Mouse (Mus musculus): ENCODE results near the gene Ulk4.

Gene Ulk4

DNA sequence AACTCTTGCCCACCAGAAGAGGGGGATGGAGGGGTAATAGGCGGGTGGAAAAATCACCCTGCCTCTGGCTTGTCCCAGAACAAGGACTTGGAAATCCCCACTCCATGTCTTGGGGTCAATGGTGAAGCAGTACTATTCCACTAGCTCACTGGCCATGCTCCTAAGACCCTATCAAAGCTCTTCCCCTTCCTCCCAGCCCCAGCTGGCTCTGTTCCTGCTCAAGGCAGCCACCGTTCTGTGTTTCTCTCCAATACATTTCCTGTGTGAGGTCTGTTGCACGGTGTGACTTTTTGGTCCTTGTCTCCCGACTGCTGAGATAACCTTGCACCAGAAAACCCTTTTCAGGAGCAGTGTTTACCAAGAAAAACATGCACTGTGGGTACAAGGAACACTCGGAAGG, 155.0 kb downstream of the Ulk4 start:
- peaks cover 7% of the 10 kb centered on the region; the same call in 1 of the 2 replicates for H3K4me1 ChIP-seq (replicated peaks; ENCODE audit: low read depth, low read length)
- H3K27me3 ChIP-seq (ENCODE audit: insufficient read depth, low read length), result no peaks in the 10 kb centered on the region
- TF ChIP-seq NANOG (IDR thresholded peaks at IDR 0.05; ENCODE audit: borderline replicate concordance, low read length), result no peak
- TF ChIP-seq CTCF (conservative IDR thresholded peaks at IDR 0.05; ENCODE audit: low read length), result no peak
- TF ChIP-seq POU5F1 (IDR thresholded peaks at IDR 0.05; ENCODE audit: borderline replicate concordance, low read length), result no peak
- H3K4me3 ChIP-seq (replicated peaks; ENCODE audit: low read length), result no peak overlapping the region
- no peaks in the 10 kb centered on the region for H3K36me3 ChIP-seq (ENCODE audit: insufficient read depth, low read length)
- H3K9me3 ChIP-seq (ENCODE audit: low read length), result no peaks in the 10 kb centered on the region

GRCm38 (mm10) chr9:121117936-121118335, 159.1 kb downstream of the Ulk4 start:
- no peak for TF ChIP-seq NANOG (IDR thresholded peaks at IDR 0.05; ENCODE audit: borderline replicate concordance, low read length)
- no peak for TF ChIP-seq CTCF (conservative IDR thresholded peaks at IDR 0.05; ENCODE audit: low read length)
- TF ChIP-seq POU5F1 (IDR thresholded peaks at IDR 0.05; ENCODE audit: borderline replicate concordance, low read length), result no peak
- Histone ChIP-seq H3K27me3 (ENCODE audit: insufficient read depth, low read length) (no peaks in the 10 kb centered on the region), H3K4me1 (replicated peaks; ENCODE audit: low read depth, low read length) (peaks cover 7% of the 10 kb centered on the region; the same call in 1 of the 2 replicates), H3K9me3 (ENCODE audit: low read length) (no peaks in the 10 kb centered on the region), H3K36me3 (ENCODE audit: insufficient read depth, low read length) (no peaks in the 10 kb centered on the region), H3K4me3 (replicated peaks; ENCODE audit: low read length) (no peak overlapping the region)

GRCm38 (mm10) chr9:121112131-121112530, 164.9 kb downstream of the Ulk4 start:
- H3K4me1 ChIP-seq (replicated peaks; ENCODE audit: low read depth, low read length), result peaks cover 11% of the 10 kb centered on the region
- TF ChIP-seq NANOG (IDR thresholded peaks at IDR 0.05; ENCODE audit: borderline replicate concordance, low read length) (no peak), CTCF (conservative IDR thresholded peaks at IDR 0.05; ENCODE audit: low read length) (no peak), POU5F1 (IDR thresholded peaks at IDR 0.05; ENCODE audit: borderline replicate concordance, low read length) (no peak)
- H3K4me3 ChIP-seq (replicated peaks; ENCODE audit: low read length), result no peak overlapping the region
- H3K27me3 ChIP-seq (ENCODE audit: insufficient read depth, low read length), result peaks cover 5% of the 10 kb centered on the region; the same call in 1 of the 2 replicates
- H3K36me3 ChIP-seq (ENCODE audit: insufficient read depth, low read length), result no peaks in the 10 kb centered on the region
- no peaks in the 10 kb centered on the region for H3K9me3 ChIP-seq (ENCODE audit: low read length)

GRCm38 (mm10) chr9:121108110-121108509, 168.9 kb downstream of the Ulk4 start:
- Histone ChIP-seq H3K27me3 (ENCODE audit: insufficient read depth, low read length) (peaks cover 9% of the 10 kb centered on the region; the same call in 1 of the 2 replicates), H3K36me3 (ENCODE audit: insufficient read depth, low read length) (no peaks in the 10 kb centered on the region), H3K9me3 (ENCODE audit: low read length) (no peaks in the 10 kb centered on the region), H3K4me3 (replicated peaks; ENCODE audit: low read length) (no peak overlapping the region), H3K4me1 (replicated peaks; ENCODE audit: low read depth, low read length) (peaks cover 11% of the 10 kb centered on the region)
- TF ChIP-seq POU5F1 (IDR thresholded peaks at IDR 0.05; ENCODE audit: borderline replicate concordance, low read length) (no peak), CTCF (conservative IDR thresholded peaks at IDR 0.05; ENCODE audit: low read length) (peak; percentile 91)

GRCm38 (mm10) chr9:121107643-121108042, 169.4 kb downstream of the Ulk4 start:
- no peak for TF ChIP-seq NANOG (IDR thresholded peaks at IDR 0.05; ENCODE audit: borderline replicate concordance, low read length)
- TF ChIP-seq POU5F1 (IDR thresholded peaks at IDR 0.05; ENCODE audit: borderline replicate concordance, low read length), result no peak
- no peak for TF ChIP-seq CTCF (conservative IDR thresholded peaks at IDR 0.05; ENCODE audit: low read length)
- Histone ChIP-seq H3K9me3 (ENCODE audit: low read length) (no peaks in the 10 kb centered on the region), H3K4me3 (replicated peaks; ENCODE audit: low read length) (no peak overlapping the region), H3K27me3 (ENCODE audit: insufficient read depth, low read length) (peaks cover 9% of the 10 kb centered on the region; the same call in 1 of the 2 replicates), H3K36me3 (ENCODE audit: insufficient read depth, low read length) (no peaks in the 10 kb centered on the region), H3K4me1 (replicated peaks; ENCODE audit: low read depth, low read length) (peaks cover 11% of the 10 kb centered on the region)

GRCm38 (mm10) chr9:121107101-121107500, 169.9 kb downstream of the Ulk4 start:
- H3K4me3 ChIP-seq (replicated peaks; ENCODE audit: low read length), result no peak overlapping the region
- TF ChIP-seq POU5F1 (IDR thresholded peaks at IDR 0.05; ENCODE audit: borderline replicate concordance, low read length) (no peak), NANOG (IDR thresholded peaks at IDR 0.05; ENCODE audit: borderline replicate concordance, low read length) (no peak), CTCF (conservative IDR thresholded peaks at IDR 0.05; ENCODE audit: low read length) (no peak)
- peaks cover 9% of the 10 kb centered on the region; the same call in 1 of the 2 replicates for H3K27me3 ChIP-seq (ENCODE audit: insufficient read depth, low read length)
- peaks cover 11% of the 10 kb centered on the region for H3K4me1 ChIP-seq (replicated peaks; ENCODE audit: low read depth, low read length)
- no peaks in the 10 kb centered on the region for H3K9me3 ChIP-seq (ENCODE audit: low read length)
- H3K36me3 ChIP-seq (ENCODE audit: insufficient read depth, low read length), result no peaks in the 10 kb centered on the region

GRCm38 (mm10) chr9:121101516-121101915, 175.5 kb downstream of the Ulk4 start:
- Histone ChIP-seq H3K27me3 (ENCODE audit: insufficient read depth, low read length) (peaks cover under 1% of the 10 kb centered on the region; the same call in 1 of the 2 replicates), H3K9me3 (ENCODE audit: low read length) (no peaks in the 10 kb centered on the region), H3K4me1 (replicated peaks; ENCODE audit: low read depth, low read length) (0 out of 2 replicates have a peak, but pooled peaks cover 2% of the 10 kb centered on the region), H3K36me3 (ENCODE audit: insufficient read depth, low read length) (no peaks in the 10 kb centered on the region), H3K4me3 (replicated peaks; ENCODE audit: low read length) (no peak overlapping the region)
- TF ChIP-seq NANOG (IDR thresholded peaks at IDR 0.05; ENCODE audit: borderline replicate concordance, low read length) (no peak), POU5F1 (IDR thresholded peaks at IDR 0.05; ENCODE audit: borderline replicate concordance, low read length) (no peak), CTCF (conservative IDR thresholded peaks at IDR 0.05; ENCODE audit: low read length) (no peak)

DNA sequence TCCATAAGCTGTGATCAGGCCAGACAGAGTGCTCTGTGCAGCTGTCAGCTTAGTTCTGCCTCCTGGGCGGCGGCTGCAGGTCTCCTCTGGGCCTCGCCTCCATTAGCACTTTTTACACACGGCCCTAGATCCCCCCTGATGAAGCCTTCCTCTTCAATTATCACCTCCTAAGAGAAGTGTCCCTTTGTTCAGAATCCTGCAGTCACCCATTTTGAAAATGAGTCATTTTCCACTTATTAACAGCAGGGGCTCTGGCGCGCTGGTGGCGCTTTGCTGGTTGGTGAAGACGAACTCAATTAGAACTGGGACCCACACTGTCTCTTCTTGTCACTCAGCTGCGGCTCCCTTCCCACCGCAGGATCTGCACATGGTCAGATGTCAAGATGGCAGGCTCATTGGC, 177.5 kb downstream of the Ulk4 start:
- 0 out of 2 replicates have a peak, but pooled peaks cover 2% of the 10 kb centered on the region for H3K4me1 ChIP-seq (replicated peaks; ENCODE audit: low read depth, low read length)
- H3K27me3 ChIP-seq (ENCODE audit: insufficient read depth, low read length), result no peaks in the 10 kb centered on the region; the same call in 1 of the 2 replicates
- TF ChIP-seq POU5F1 (IDR thresholded peaks at IDR 0.05; ENCODE audit: borderline replicate concordance, low read length) (no peak), CTCF (conservative IDR thresholded peaks at IDR 0.05; ENCODE audit: low read length) (no peak), NANOG (IDR thresholded peaks at IDR 0.05; ENCODE audit: borderline replicate concordance, low read length) (no peak)
- H3K4me3 ChIP-seq (replicated peaks; ENCODE audit: low read length), result no peak overlapping the region
- H3K36me3 ChIP-seq (ENCODE audit: insufficient read depth, low read length), result no peaks in the 10 kb centered on the region
- H3K9me3 ChIP-seq (ENCODE audit: low read length), result no peaks in the 10 kb centered on the region

DNA sequence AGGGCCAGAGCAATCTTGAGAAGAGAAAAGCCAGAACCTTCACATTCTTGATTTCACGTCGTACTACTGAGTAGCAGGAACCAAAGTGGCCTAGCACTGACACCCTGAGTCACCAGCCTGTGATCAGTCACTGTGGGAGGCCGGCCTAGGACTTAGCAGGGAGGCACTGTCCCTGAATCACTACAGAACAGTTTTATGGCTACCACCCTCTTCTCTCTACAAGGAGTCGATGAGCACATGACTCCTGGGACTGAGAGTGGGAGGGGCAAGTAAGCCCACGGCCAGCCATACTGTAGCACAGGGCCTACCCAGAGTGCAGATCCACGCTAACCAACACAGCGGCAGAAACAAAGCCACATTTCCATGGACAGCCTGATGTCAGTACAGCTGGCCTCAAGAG, 183.2 kb downstream of the Ulk4 start:
- Histone ChIP-seq H3K4me3 (replicated peaks; ENCODE audit: low read length) (no peak overlapping the region), H3K4me1 (replicated peaks; ENCODE audit: low read depth, low read length) (no peaks in the 10 kb centered on the region), H3K27me3 (ENCODE audit: insufficient read depth, low read length) (peaks cover 3% of the 10 kb centered on the region; the same call in 1 of the 2 replicates), H3K36me3 (ENCODE audit: insufficient read depth, low read length) (no peaks in the 10 kb centered on the region), H3K9me3 (ENCODE audit: low read length) (peaks cover 1% of the 10 kb centered on the region)
- no peak for TF ChIP-seq POU5F1 (IDR thresholded peaks at IDR 0.05; ENCODE audit: borderline replicate concordance, low read length)
- TF ChIP-seq NANOG (IDR thresholded peaks at IDR 0.05; ENCODE audit: borderline replicate concordance, low read length), result no peak
- TF ChIP-seq CTCF (conservative IDR thresholded peaks at IDR 0.05; ENCODE audit: low read length), result no peak

Measured in E14TG2a.4 (cell line).